Mouse (Mus musculus): Measurements from ENCODE around the gene Ngly1. TPM values are rescaled to one million over a fixed set of nuclear protein-coding genes. Genes with fewer than 3 reads are reported as not detected.
A peak's percentile ranks its signal among the peaks of the same experiment; 100 is the strongest.

Gene Ngly1
- polyA plus RNA-seq, 1 experiment from 2014 or later: 23.0 TPM

DNA sequence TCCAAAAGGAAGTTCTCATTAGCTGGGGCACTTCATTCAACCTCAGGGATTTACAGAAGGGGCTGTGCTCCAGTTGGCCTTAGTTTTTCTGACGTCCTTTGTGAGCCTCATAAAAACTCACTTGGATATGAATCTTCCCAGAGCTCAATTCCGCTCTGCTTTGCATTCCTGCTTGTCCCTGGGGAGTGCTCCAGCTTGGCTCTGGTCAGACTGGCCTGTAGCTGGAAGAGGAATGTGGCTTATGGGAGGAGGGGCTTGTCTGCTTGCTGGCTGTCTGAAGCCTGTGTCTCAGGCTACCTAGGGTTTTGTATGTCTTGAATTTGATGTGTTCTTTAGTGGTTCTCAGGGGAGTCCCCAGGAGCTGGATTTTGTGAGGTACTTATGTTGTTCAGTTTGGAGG, 79.5 kb downstream of the Ngly1 start:
- Histone ChIP-seq H3K9me3 (ENCODE audit: control insufficient read depth, low read length) (no peaks in the 10 kb centered on the region), H3K27me3 (ENCODE audit: control insufficient read depth, insufficient read depth, low read length) (no peaks in the 10 kb centered on the region), H3K4me3 (ENCODE audit: low read depth, low read length) (no peak overlapping the region), H3K4me2 (replicated peaks; ENCODE audit: low read depth, low read length) (no peak overlapping the region), H3K4me1 (replicated peaks; ENCODE audit: control insufficient read depth, insufficient read depth, low read length) (no peaks in the 10 kb centered on the region), H3K36me3 (ENCODE audit: control insufficient read depth, insufficient read depth, low read length) (no peaks in the 10 kb centered on the region), H3K9ac (ENCODE audit: low read depth, low read length) (no peak overlapping the region), H3K27ac (ENCODE audit: low read depth, low read length) (0 out of 2 replicates have a peak overlapping the region, but pooled peaks have one; percentile 6)
- peak; percentile 74 for ATAC-seq (ENCODE audit: low FRiP score)
- WGBS: 13% methylated on average over 2 of the region's 2 CpGs
- peak; percentile 57 for DNase-seq (ENCODE audit: low spot score)

- peak overlapping the region; percentile 6; the same call in 1 of the 2 replicates for H3K27ac ChIP-seq (ENCODE audit: low read depth, low read length)
- no peak overlapping the region for H3K4me3 ChIP-seq (ENCODE audit: low read depth, low read length)
- ATAC-seq (ENCODE audit: low FRiP score) (0 out of 2 replicates have a peak, but pooled peaks have one; percentile 4), DNase-seq (ENCODE audit: low spot score) (no peak)
- no peak overlapping the region for H3K9ac ChIP-seq (ENCODE audit: low read depth, low read length)
- WGBS: 33% methylated on average over 5 of the region's 5 CpGs
- no peaks in the 10 kb centered on the region for H3K4me1 ChIP-seq (replicated peaks; ENCODE audit: control insufficient read depth, insufficient read depth, low read length)
- H3K9me3 ChIP-seq (ENCODE audit: control insufficient read depth, low read length): no peaks in the 10 kb centered on the region
- H3K27me3 ChIP-seq (ENCODE audit: control insufficient read depth, insufficient read depth, low read length): no peaks in the 10 kb centered on the region
- H3K4me2 ChIP-seq (replicated peaks; ENCODE audit: low read depth, low read length): no peak overlapping the region
- H3K36me3 ChIP-seq (ENCODE audit: control insufficient read depth, insufficient read depth, low read length): no peaks in the 10 kb centered on the region
Observed at GRCm38 (mm10) chr14:16328959-16329480, 79.9 kb downstream of the Ngly1 start.

DNA sequence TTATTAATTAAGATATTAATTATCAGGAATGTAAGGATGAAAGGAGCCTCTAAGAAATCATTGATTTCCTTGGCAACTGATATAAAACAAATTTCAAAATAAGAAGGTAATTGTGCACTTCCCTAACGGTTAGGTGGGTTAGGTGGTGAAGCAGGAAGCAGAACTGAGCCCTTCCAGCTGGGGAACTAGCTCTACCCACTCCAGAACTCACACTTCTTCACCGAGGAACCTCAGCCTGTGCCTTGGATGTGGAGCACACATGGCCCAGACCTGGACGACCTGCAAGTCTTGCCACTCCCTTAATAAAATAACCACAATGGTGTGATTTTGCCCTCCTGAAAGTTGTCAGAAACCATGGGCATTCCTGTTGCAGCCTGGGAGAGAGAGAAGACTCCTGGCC, 80.7 kb downstream of the Ngly1 start:
- no peak overlapping the region for H3K9ac ChIP-seq (ENCODE audit: low read depth, low read length)
- DNase-seq (ENCODE audit: low spot score): no peak
- no peak for ATAC-seq (ENCODE audit: low FRiP score)
- no peaks in the 10 kb centered on the region for H3K27me3 ChIP-seq (ENCODE audit: control insufficient read depth, insufficient read depth, low read length)
- H3K4me1 ChIP-seq (replicated peaks; ENCODE audit: control insufficient read depth, insufficient read depth, low read length): no peaks in the 10 kb centered on the region
- H3K4me3 ChIP-seq (ENCODE audit: low read depth, low read length): no peak overlapping the region
- no peaks in the 10 kb centered on the region for H3K9me3 ChIP-seq (ENCODE audit: control insufficient read depth, low read length)
- no peak overlapping the region for H3K4me2 ChIP-seq (replicated peaks; ENCODE audit: low read depth, low read length)
- WGBS: 72% methylated on average over 3 of the region's 3 CpGs
- no peak overlapping the region for H3K27ac ChIP-seq (ENCODE audit: low read depth, low read length)
- no peaks in the 10 kb centered on the region for H3K36me3 ChIP-seq (ENCODE audit: control insufficient read depth, insufficient read depth, low read length)

DNA sequence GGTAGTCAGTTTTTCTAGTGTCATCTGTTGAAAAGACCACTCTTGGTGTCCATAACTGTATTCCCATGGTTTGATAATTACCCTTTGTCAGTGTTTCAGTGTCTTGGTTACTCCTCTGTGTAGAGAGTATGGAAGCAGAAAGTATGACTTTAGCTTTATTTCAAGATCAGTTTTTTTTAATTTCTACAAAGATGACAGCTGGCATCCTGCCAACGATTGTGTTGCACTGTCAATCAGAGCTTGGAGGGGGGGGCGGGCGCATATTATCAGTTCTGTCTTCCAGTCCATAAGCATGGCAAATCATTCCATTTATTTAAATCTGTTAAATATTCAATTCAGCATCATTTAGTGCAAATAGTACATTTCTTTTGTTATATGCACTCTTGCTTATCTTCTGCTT, 85.2 kb downstream of the Ngly1 start:
- no peaks in the 10 kb centered on the region for H3K36me3 ChIP-seq (ENCODE audit: control insufficient read depth, insufficient read depth, low read length)
- no peak overlapping the region for H3K4me3 ChIP-seq (ENCODE audit: low read depth, low read length)
- H3K27me3 ChIP-seq (ENCODE audit: control insufficient read depth, insufficient read depth, low read length): no peaks in the 10 kb centered on the region
- no peak overlapping the region for H3K4me2 ChIP-seq (replicated peaks; ENCODE audit: low read depth, low read length)
- ATAC-seq (ENCODE audit: low FRiP score) (no peak), DNase-seq (ENCODE audit: low spot score) (no peak)
- H3K9me3 ChIP-seq (ENCODE audit: control insufficient read depth, low read length): no peaks in the 10 kb centered on the region
- H3K27ac ChIP-seq (ENCODE audit: low read depth, low read length): no peak overlapping the region
- no peaks in the 10 kb centered on the region for H3K4me1 ChIP-seq (replicated peaks; ENCODE audit: control insufficient read depth, insufficient read depth, low read length)
- no peak overlapping the region for H3K9ac ChIP-seq (ENCODE audit: low read depth, low read length)
- WGBS: 94% methylated on average over 3 of the region's 3 CpGs

- no peaks in the 10 kb centered on the region for H3K9me3 ChIP-seq (ENCODE audit: control insufficient read depth, low read length)
- no peaks in the 10 kb centered on the region for H3K4me1 ChIP-seq (replicated peaks; ENCODE audit: control insufficient read depth, insufficient read depth, low read length)
- H3K4me3 ChIP-seq (ENCODE audit: low read depth, low read length): no peak overlapping the region
- WGBS: 68% methylated on average over 3 of the region's 3 CpGs
- H3K27me3 ChIP-seq (ENCODE audit: control insufficient read depth, insufficient read depth, low read length): no peaks in the 10 kb centered on the region
- H3K4me2 ChIP-seq (replicated peaks; ENCODE audit: low read depth, low read length): no peak overlapping the region
- H3K36me3 ChIP-seq (ENCODE audit: control insufficient read depth, insufficient read depth, low read length): no peaks in the 10 kb centered on the region
- ATAC-seq (ENCODE audit: low FRiP score): no peak
- DNase-seq (ENCODE audit: low spot score): no peak
- no peak overlapping the region for H3K9ac ChIP-seq (ENCODE audit: low read depth, low read length)
- no peak overlapping the region for H3K27ac ChIP-seq (ENCODE audit: low read depth, low read length)
Observed at GRCm38 (mm10) chr14:16335835-16336417, 86.8 kb downstream of the Ngly1 start.

DNA sequence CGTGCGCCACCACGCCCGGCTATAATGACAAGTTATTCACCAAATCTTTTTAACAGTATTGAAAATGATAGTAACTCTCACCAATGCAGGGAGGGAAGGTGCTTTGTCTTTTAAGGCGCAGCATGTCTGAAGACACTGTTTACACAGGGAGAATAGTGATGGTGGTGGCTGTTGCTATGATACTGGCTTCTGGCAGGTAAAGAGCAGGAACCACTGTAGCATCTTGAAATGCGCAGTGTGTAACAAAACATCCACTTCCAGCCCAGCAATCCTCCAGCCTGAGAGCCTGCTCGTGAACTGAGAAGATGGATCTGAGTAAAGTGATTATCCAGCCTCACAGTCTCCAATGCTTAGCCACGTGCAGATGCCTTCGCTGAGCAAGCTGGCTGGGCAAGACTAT, 98.4 kb downstream of the Ngly1 start:
- Histone ChIP-seq H3K4me2 (replicated peaks; ENCODE audit: low read depth, low read length) (no peak overlapping the region), H3K36me3 (ENCODE audit: control insufficient read depth, insufficient read depth, low read length) (no peaks in the 10 kb centered on the region), H3K9me3 (ENCODE audit: control insufficient read depth, low read length) (no peaks in the 10 kb centered on the region), H3K27ac (ENCODE audit: low read depth, low read length) (no peak overlapping the region), H3K4me3 (ENCODE audit: low read depth, low read length) (no peak overlapping the region), H3K27me3 (ENCODE audit: control insufficient read depth, insufficient read depth, low read length) (no peaks in the 10 kb centered on the region), H3K4me1 (replicated peaks; ENCODE audit: control insufficient read depth, insufficient read depth, low read length) (no peaks in the 10 kb centered on the region), H3K9ac (ENCODE audit: low read depth, low read length) (no peak overlapping the region)
- ATAC-seq (ENCODE audit: low FRiP score) (no peak), DNase-seq (ENCODE audit: low spot score) (no peak)
- WGBS: 78% methylated on average over 9 of the region's 9 CpGs

GRCm38 (mm10) chr14:16359704-16360103, 110.6 kb downstream of the Ngly1 start:
- no peaks in the 10 kb centered on the region for H3K9me3 ChIP-seq (ENCODE audit: control insufficient read depth, low read length)
- DNase-seq (ENCODE audit: low spot score): no peak
- H3K27ac ChIP-seq (ENCODE audit: low read depth, low read length): no peak overlapping the region
- WGBS: 67% methylated on average over 1 of the region's 1 CpGs
- H3K4me3 ChIP-seq (ENCODE audit: low read depth, low read length): no peak overlapping the region
- H3K27me3 ChIP-seq (ENCODE audit: control insufficient read depth, insufficient read depth, low read length): no peaks in the 10 kb centered on the region
- H3K4me2 ChIP-seq (replicated peaks; ENCODE audit: low read depth, low read length): no peak overlapping the region
- no peak overlapping the region for H3K9ac ChIP-seq (ENCODE audit: low read depth, low read length)
- no peaks in the 10 kb centered on the region for H3K4me1 ChIP-seq (replicated peaks; ENCODE audit: control insufficient read depth, insufficient read depth, low read length)
- no peak for ATAC-seq (ENCODE audit: low FRiP score)
- no peaks in the 10 kb centered on the region for H3K36me3 ChIP-seq (ENCODE audit: control insufficient read depth, insufficient read depth, low read length)

Other genes with a start within 250 kb of the Ngly1 start
- 1.2 and 1.8 TPM in 2 replicates for gene Oxsm, start 528 bp downstream of the Ngly1 start, polyA plus RNA-seq (2014; fragmentation: Nextera tagmentation; extraction: Ambion mirVana)
- 137 and 154 TPM in 2 replicates for gene Top2b, start 115.9 kb downstream of the Ngly1 start, polyA plus RNA-seq (2014; fragmentation: Nextera tagmentation; extraction: Ambion mirVana)

All from hindbrain, embryonic 11.5 days (tissue).